Mouse (Mus musculus) forebrain, embryonic 13.5 days (tissue): Measurements from ENCODE around the gene Fcgr4. TPM values are rescaled to one million over a fixed set of nuclear protein-coding genes. Genes with fewer than 3 reads are reported as not detected.

Experiments
- ATAC-seq: fragments of 200-750 bp; cut with Nextera tagmentation; 2 replicates; pipeline ENCODE4 v1.8.0; 2017
- H3K27ac ChIP-seq: fragments of 300-500 bp; sonication (generic); 2 replicates; pipeline ENCODE4 v1.5.1; 2015; ENCODE audit warnings: inconsistent platforms, mild to moderate bottlenecking, moderate library complexity
- H3K27me3 ChIP-seq: fragments of 300-500 bp; sonication (generic); 2 replicates; pipeline ENCODE4 v1.6.1; 2015; ENCODE audit warnings: mild to moderate bottlenecking, inconsistent platforms
- H3K36me3 ChIP-seq: fragments of 300-500 bp; sonication (generic); 2 replicates; pipeline ENCODE4 v1.6.1; 2015; ENCODE audit warnings: mild to moderate bottlenecking, inconsistent platforms; ENCODE audit not compliant: poor library complexity, severe bottlenecking
- H3K4me1 ChIP-seq: fragments of 300-500 bp; sonication (generic); 2 replicates; pipeline ENCODE4 v1.6.1; 2015; ENCODE audit warnings: inconsistent platforms
- H3K4me2 ChIP-seq: fragments of 300-500 bp; sonication (generic); 2 replicates; pipeline ENCODE4 v1.6.1; 2015; ENCODE audit warnings: inconsistent platforms, mild to moderate bottlenecking, moderate library complexity
- H3K4me3 ChIP-seq: fragments of 300-500 bp; sonication (generic); 2 replicates; pipeline ENCODE4 v1.5.1; 2015; ENCODE audit warnings: mild to moderate bottlenecking, inconsistent platforms
- H3K9ac ChIP-seq: fragments of 300-500 bp; sonication (generic); 2 replicates; pipeline ENCODE4 v1.6.1; 2015; ENCODE audit warnings: mild to moderate bottlenecking, inconsistent platforms
- H3K9me3 ChIP-seq: fragments of 300-500 bp; sonication (generic); replicated peaks from 2 replicates; pipeline ENCODE4 v1.6.1; 2016; ENCODE audit warnings: inconsistent platforms
- WGBS: fragments of 180-500 bp; shearing (Covaris S2); methylation state at CpG from one replicate; pipeline ENCODE4 v1.1.7; 2015; 5-methylcytosine and 5-hydroxymethylcytosine counted together
- polyA plus RNA-seq: library from polyadenylated mRNA; unstranded; fragments of >200 nt; fragmentation: Nextera tagmentation; extraction: Ambion mirVana; gene quantifications from 2 replicates; pipeline ENCODE4 v1.2.1, GENCODE M21; 2015

The Fcgr4 gene
- polyA plus RNA-seq, 1 experiment from 2014 or later: not detected

- Histone ChIP-seq H3K4me3 (no peak overlapping the region), H3K9me3 (no peaks in the 10 kb centered on the region), H3K4me1 (no peaks in the 10 kb centered on the region), H3K27me3 (no peaks in the 10 kb centered on the region), H3K9ac (no peak overlapping the region), H3K36me3 (no peaks in the 10 kb centered on the region), H3K4me2 (no peak overlapping the region), H3K27ac (no peak overlapping the region)
- ATAC-seq: no peak
- WGBS: 81% methylated on average over 5 of the region's 5 CpGs
Measured at GRCm38 (mm10) chr1:170985861-170986260, 32.9 kb upstream of the Fcgr4 start.

- no peaks in the 10 kb centered on the region for H3K27me3 ChIP-seq
- H3K4me1 ChIP-seq: no peaks in the 10 kb centered on the region
- no peak overlapping the region for H3K4me2 ChIP-seq
- H3K4me3 ChIP-seq: no peak overlapping the region
- ATAC-seq: no peak
- WGBS: 73% methylated on average over 9 of the region's 9 CpGs
- no peaks in the 10 kb centered on the region for H3K36me3 ChIP-seq
- H3K9ac ChIP-seq: no peak overlapping the region
- H3K9me3 ChIP-seq: no peaks in the 10 kb centered on the region
- no peak overlapping the region for H3K27ac ChIP-seq
Measured at GRCm38 (mm10) chr1:170989656-170990055, 29.1 kb upstream of the Fcgr4 start.

GRCm38 (mm10) chr1:170992550-170992949 is 26.2 kb upstream of the Fcgr4 start:
- H3K27ac ChIP-seq: no peak overlapping the region
- no peaks in the 10 kb centered on the region for H3K27me3 ChIP-seq
- no peak overlapping the region for H3K4me2 ChIP-seq
- no peak overlapping the region for H3K4me3 ChIP-seq
- no peak overlapping the region for H3K9ac ChIP-seq
- no peak for ATAC-seq
- no peaks in the 10 kb centered on the region for H3K9me3 ChIP-seq
- WGBS: 65% methylated on average over 5 of the region's 5 CpGs
- no peaks in the 10 kb centered on the region for H3K4me1 ChIP-seq
- H3K36me3 ChIP-seq: no peaks in the 10 kb centered on the region

- no peak overlapping the region for H3K9ac ChIP-seq
- H3K36me3 ChIP-seq: no peaks in the 10 kb centered on the region
- H3K4me3 ChIP-seq: no peak overlapping the region
- no peaks in the 10 kb centered on the region for H3K27me3 ChIP-seq
- no peaks in the 10 kb centered on the region for H3K9me3 ChIP-seq
- WGBS: 82% methylated on average over 3 of the region's 3 CpGs
- ATAC-seq: no peak
- H3K4me2 ChIP-seq: no peak overlapping the region
- H3K4me1 ChIP-seq: no peaks in the 10 kb centered on the region
- no peak overlapping the region for H3K27ac ChIP-seq
Measured at GRCm38 (mm10) chr1:170996034-170996433, 22.7 kb upstream of the Fcgr4 start.

- Histone ChIP-seq H3K27me3 (no peaks in the 10 kb centered on the region), H3K36me3 (no peaks in the 10 kb centered on the region), H3K27ac (no peak overlapping the region), H3K4me1 (no peaks in the 10 kb centered on the region), H3K4me2 (no peak overlapping the region), H3K9ac (no peak overlapping the region), H3K9me3 (no peaks in the 10 kb centered on the region), H3K4me3 (no peak overlapping the region)
- WGBS: 44% methylated on average over 3 of the region's 3 CpGs
- ATAC-seq: no peak
Measured at GRCm38 (mm10) chr1:170996753-170997152, 22.0 kb upstream of the Fcgr4 start.

GRCm38 (mm10) chr1:170997756-170998655 is 20.7 kb upstream of the Fcgr4 start:
- no peak overlapping the region for H3K27ac ChIP-seq
- H3K4me3 ChIP-seq: no peak overlapping the region
- no peak for ATAC-seq
- no peak overlapping the region for H3K4me2 ChIP-seq
- no peaks in the 10 kb centered on the region for H3K36me3 ChIP-seq
- 64% methylated on average over 21 of the region's 21 CpGs for WGBS
- no peaks in the 10 kb centered on the region for H3K9me3 ChIP-seq
- no peaks in the 10 kb centered on the region for H3K4me1 ChIP-seq
- H3K9ac ChIP-seq: no peak overlapping the region
- no peaks in the 10 kb centered on the region for H3K27me3 ChIP-seq

- Histone ChIP-seq H3K9me3 (no peaks in the 10 kb centered on the region), H3K36me3 (no peaks in the 10 kb centered on the region), H3K4me1 (no peaks in the 10 kb centered on the region), H3K27me3 (no peaks in the 10 kb centered on the region), H3K4me2 (no peak overlapping the region), H3K9ac (no peak overlapping the region), H3K4me3 (no peak overlapping the region), H3K27ac (no peak overlapping the region)
- ATAC-seq: no peak
Measured at GRCm38 (mm10) chr1:170999811-171000210, 18.9 kb upstream of the Fcgr4 start.

GRCm38 (mm10) chr1:171005081-171005480 is 13.6 kb upstream of the Fcgr4 start:
- ATAC-seq: no peak
- H3K27ac ChIP-seq: no peak overlapping the region
- no peak overlapping the region for H3K4me2 ChIP-seq
- no peak overlapping the region for H3K9ac ChIP-seq
- no peaks in the 10 kb centered on the region for H3K36me3 ChIP-seq
- no peaks in the 10 kb centered on the region for H3K27me3 ChIP-seq
- no peaks in the 10 kb centered on the region for H3K4me1 ChIP-seq
- 76% methylated on average over 6 of the region's 6 CpGs for WGBS
- no peak overlapping the region for H3K4me3 ChIP-seq
- no peaks in the 10 kb centered on the region for H3K9me3 ChIP-seq

GRCm38 (mm10) chr1:171005586-171005985 is 13.1 kb upstream of the Fcgr4 start:
- no peaks in the 10 kb centered on the region for H3K36me3 ChIP-seq
- no peak overlapping the region for H3K4me3 ChIP-seq
- no peaks in the 10 kb centered on the region for H3K4me1 ChIP-seq
- H3K9me3 ChIP-seq: no peaks in the 10 kb centered on the region
- H3K27me3 ChIP-seq: no peaks in the 10 kb centered on the region
- H3K9ac ChIP-seq: no peak overlapping the region
- no peak overlapping the region for H3K4me2 ChIP-seq
- no peak overlapping the region for H3K27ac ChIP-seq
- no peak for ATAC-seq

- 91% methylated on average over 4 of the region's 4 CpGs for WGBS
- no peaks in the 10 kb centered on the region for H3K27me3 ChIP-seq
- no peaks in the 10 kb centered on the region for H3K9me3 ChIP-seq
- no peak overlapping the region for H3K4me2 ChIP-seq
- ATAC-seq: no peak
- no peak overlapping the region for H3K27ac ChIP-seq
- H3K9ac ChIP-seq: no peak overlapping the region
- no peaks in the 10 kb centered on the region for H3K36me3 ChIP-seq
- no peaks in the 10 kb centered on the region for H3K4me1 ChIP-seq
- H3K4me3 ChIP-seq: no peak overlapping the region
Measured at GRCm38 (mm10) chr1:171006335-171006734, 12.4 kb upstream of the Fcgr4 start.

- H3K9me3 ChIP-seq: no peaks in the 10 kb centered on the region
- WGBS: 88% methylated on average over 2 of the region's 2 CpGs
- no peak overlapping the region for H3K4me2 ChIP-seq
- no peaks in the 10 kb centered on the region for H3K36me3 ChIP-seq
- H3K27me3 ChIP-seq: no peaks in the 10 kb centered on the region
- no peak for ATAC-seq
- H3K4me3 ChIP-seq: no peak overlapping the region
- no peaks in the 10 kb centered on the region for H3K4me1 ChIP-seq
- H3K27ac ChIP-seq: no peak overlapping the region
- no peak overlapping the region for H3K9ac ChIP-seq
Measured at GRCm38 (mm10) chr1:171006905-171007304, 11.8 kb upstream of the Fcgr4 start.

GRCm38 (mm10) chr1:171011733-171012132 is 7.0 kb upstream of the Fcgr4 start:
- H3K4me3 ChIP-seq: no peak overlapping the region
- H3K4me2 ChIP-seq: no peak overlapping the region
- no peaks in the 10 kb centered on the region for H3K36me3 ChIP-seq
- H3K9me3 ChIP-seq: no peaks in the 10 kb centered on the region
- no peak overlapping the region for H3K9ac ChIP-seq
- H3K27me3 ChIP-seq: no peaks in the 10 kb centered on the region
- no peak overlapping the region for H3K27ac ChIP-seq
- no peaks in the 10 kb centered on the region for H3K4me1 ChIP-seq
- ATAC-seq: no peak
- WGBS: 71% methylated on average over 4 of the region's 4 CpGs
